Mouse (Mus musculus) cerebellum, adult 2 months (tissue): Measurements from ENCODE around the gene Zscan26.

Experiments used
- CTCF ChIP-seq: fragments of 200-500 bp; IDR thresholded peaks from 2 replicates; pipeline ENCODE4 v1.5.1; 2011; ENCODE audit warnings: low read depth, mild to moderate bottlenecking, control low read depth, low read length, moderate library complexity, borderline replicate concordance; ENCODE audit not compliant: insufficient read depth
- POLR2A ChIP-seq: fragments of 200-500 bp; IDR thresholded peaks from 2 replicates; pipeline ENCODE4 v1.6.1; 2011; ENCODE audit warnings: low read length, control low read depth, borderline replicate concordance; ENCODE audit not compliant: insufficient read depth

GRCm38 (mm10) chr13:21492847-21493246 is 39.3 kb upstream of the Zscan26 start:
- TF ChIP-seq POLR2A, result no peak
- no peak for TF ChIP-seq CTCF
